Mouse (Mus musculus): ENCODE measurements around the gene Clec1b.

Gene Clec1b

GRCm38 (mm10) chr6:129408562-129408961 lies 11.5 kb downstream of the Clec1b start, which contains the start of gene Clec9a:
Clec9a (plus strand) TSS chr6:129408862.
- no peak for DNase-seq (ENCODE audit: low read depth, low spot score)

GRCm38 (mm10) chr6:129414177-129414576 lies 17.1 kb downstream of the Clec1b start:
- DNase-seq (ENCODE audit: low read depth, low spot score), result no peak

- no peak for DNase-seq (ENCODE audit: low read depth, low spot score)
Measured at GRCm38 (mm10) chr6:129422311-129422710, 25.2 kb downstream of the Clec1b start.

GRCm38 (mm10) chr6:129423040-129423733 lies 26.1 kb downstream of the Clec1b start:
- peak; percentile 29 for DNase-seq (ENCODE audit: low read depth, low spot score)

GRCm38 (mm10) chr6:129423734-129424072 lies 26.6 kb downstream of the Clec1b start:
- peak; percentile 71 for DNase-seq (ENCODE audit: low read depth, low spot score)

- peak; percentile 46 for DNase-seq (ENCODE audit: low read depth, low spot score)
Measured at GRCm38 (mm10) chr6:129425217-129425616, 28.1 kb downstream of the Clec1b start.

GRCm38 (mm10) chr6:129425812-129426211 lies 28.7 kb downstream of the Clec1b start:
- DNase-seq (ENCODE audit: low read depth, low spot score), result no peak

- no peak for DNase-seq (ENCODE audit: low read depth, low spot score)
Measured at GRCm38 (mm10) chr6:129427281-129427680, 30.2 kb downstream of the Clec1b start.

GRCm38 (mm10) chr6:129434239-129434638 lies 37.1 kb downstream of the Clec1b start:
- peak; percentile 41 for DNase-seq (ENCODE audit: low read depth, low spot score)

GRCm38 (mm10) chr6:129436025-129436424 lies 38.9 kb downstream of the Clec1b start:
- DNase-seq (ENCODE audit: low read depth, low spot score), result no peak

GRCm38 (mm10) chr6:129438033-129438432 lies 40.9 kb downstream of the Clec1b start:
- no peak for DNase-seq (ENCODE audit: low read depth, low spot score)

GRCm38 (mm10) chr6:129449743-129450142 lies 52.6 kb downstream of the Clec1b start:
- no peak for DNase-seq (ENCODE audit: low read depth, low spot score)

- DNase-seq (ENCODE audit: low read depth, low spot score), result peak; percentile 34
Measured at GRCm38 (mm10) chr6:129451411-129452039, 54.4 kb downstream of the Clec1b start, which contains the start of gene Clec1a. Clec1a (minus strand) TSS chr6:129452000.

All from brain, adult 2 months (tissue).